Mouse (Mus musculus) lung, adult 2 months (tissue): ENCODE measurements around the gene Nusap1. TPM values are rescaled to one million over a fixed set of nuclear protein-coding genes. Genes with fewer than 3 reads are reported as not detected.
A peak's percentile ranks its signal among the peaks of the same experiment; 100 is the strongest.
"Not testable (repeated sequence)": the region's sequence is repeated elsewhere in the genome, so short reads cannot be mapped to it uniquely, and the experiment has no call there.

Source experiments
- DNase-seq: peaks from one replicate; pipeline ENCODE4 v3.0.0; 2022
- H3K4me1 ChIP-seq: fragments of 200-500 bp; 2 replicates; pipeline ENCODE4 v1.6.1; 2011; ENCODE audit warnings: low read length; ENCODE audit not compliant: control insufficient read depth, insufficient read depth
- H3K4me3 ChIP-seq: fragments of 200-500 bp; replicated peaks from 2 replicates; pipeline ENCODE3; 2011; ENCODE audit warnings: low read depth, mild to moderate bottlenecking, control low read depth, low read length; ENCODE audit errors: extremely low read depth
- CTCF ChIP-seq: fragments of 200-500 bp; IDR thresholded peaks from 2 replicates; pipeline ENCODE4 v1.5.1; 2011; ENCODE audit warnings: mild to moderate bottlenecking, low read length, control low read depth; ENCODE audit not compliant: insufficient read depth
- POLR2A ChIP-seq: fragments of 200-500 bp; IDR thresholded peaks from 2 replicates; pipeline ENCODE4 v1.6.1; 2011; ENCODE audit warnings: low read depth, mild to moderate bottlenecking, control low read depth, low read length, borderline replicate concordance; ENCODE audit errors: extremely low read depth
- WGBS: fragments of 180-500 bp; shearing (Covaris S2); methylation state at CpG from one replicate; pipeline ENCODE4 v1.1.7; 2018; 5-methylcytosine and 5-hydroxymethylcytosine counted together
- polyA plus RNA-seq: library from polyadenylated mRNA; depleted of rRNA; stranded (reverse); fragments of >200 nt; gene quantifications from 2 replicates; pipeline ENCODE4 v1.2.3, GENCODE M21; 2012

Gene Nusap1
- polyA plus RNA-seq, 1 experiment = 0.49 TPM

GRCm38 (mm10) chr2:119595308-119595707 lies 22.8 kb upstream of the Nusap1 start:
- no peak for TF ChIP-seq CTCF
- no peak for TF ChIP-seq POLR2A
- peak overlapping the region; percentile 97 for H3K4me3 ChIP-seq
- DNase-seq = no peak
- WGBS = 16% methylated on average over 4 of the region's 4 CpGs
- H3K4me1 ChIP-seq = peaks cover 10% of the 10 kb centered on the region; the same call in 1 of the 2 replicates

GRCm38 (mm10) chr2:119596781-119597330 lies 21.2 kb upstream of the Nusap1 start:
- Histone ChIP-seq H3K4me3 (no peak overlapping the region), H3K4me1 (peaks cover 14% of the 10 kb centered on the region; the same call in 1 of the 2 replicates)
- TF ChIP-seq CTCF (no peak), POLR2A (no peak)
- 67% methylated on average over 8 of the region's 8 CpGs for WGBS
- no peak for DNase-seq

GRCm38 (mm10) chr2:119601027-119601426 lies 17.1 kb upstream of the Nusap1 start:
- Histone ChIP-seq H3K4me3 (no peak overlapping the region), H3K4me1 (peaks cover 16% of the 10 kb centered on the region)
- TF ChIP-seq POLR2A (no peak), CTCF (no peak)
- no peak for DNase-seq
- WGBS = 78% methylated on average over 4 of the region's 4 CpGs

- not testable (repeated sequence) for H3K4me3 ChIP-seq, DNase-seq
- peaks cover 16% of the 10 kb centered on the region for H3K4me1 ChIP-seq
- 56% methylated on average over 3 of the region's 3 CpGs for WGBS
Observed at GRCm38 (mm10) chr2:119601575-119601974, 16.5 kb upstream of the Nusap1 start.

GRCm38 (mm10) chr2:119602488-119602887 lies 15.6 kb upstream of the Nusap1 start:
- Histone ChIP-seq H3K4me1 (peaks cover 14% of the 10 kb centered on the region), H3K4me3 (no peak overlapping the region)
- no peak for DNase-seq
- TF ChIP-seq CTCF (no peak), POLR2A (no peak)
- 9% methylated on average over 1 of the region's 1 CpGs for WGBS

GRCm38 (mm10) chr2:119603909-119604308 lies 14.2 kb upstream of the Nusap1 start:
- no peak for TF ChIP-seq POLR2A
- TF ChIP-seq CTCF = no peak
- no peak for DNase-seq
- WGBS = 23% methylated on average over 2 of the region's 2 CpGs
- H3K4me1 ChIP-seq = peaks cover 10% of the 10 kb centered on the region
- H3K4me3 ChIP-seq = no peak overlapping the region

- WGBS = 77% methylated on average over 6 of the region's 6 CpGs
- no peak for TF ChIP-seq CTCF
- TF ChIP-seq POLR2A = no peak
- no peak for DNase-seq
Observed at GRCm38 (mm10) chr2:119605361-119605973, 12.6 kb upstream of the Nusap1 start.

GRCm38 (mm10) chr2:119607023-119607422 lies 11.1 kb upstream of the Nusap1 start:
- DNase-seq = no peak
- H3K4me3 ChIP-seq = no peak overlapping the region
- peaks cover 5% of the 10 kb centered on the region for H3K4me1 ChIP-seq
- TF ChIP-seq POLR2A (no peak), CTCF (peak; percentile 9; the same call in 1 of the 2 replicates)
- 80% methylated on average over 4 of the region's 4 CpGs for WGBS

More at GRCm38 (mm10) chr2:119605361-119605973, 12.6 kb upstream of the Nusap1 start:
- Histone ChIP-seq H3K4me3 (no peak overlapping the region), H3K4me1 (peaks cover 10% of the 10 kb centered on the region)

- under 1% methylated on average over 13 of the region's 13 CpGs for WGBS
- TF ChIP-seq CTCF (no peak), POLR2A (no peak)
- peak overlapping the region; percentile 84 for H3K4me3 ChIP-seq
- peaks cover 3% of the 10 kb centered on the region; the same call in 1 of the 2 replicates for H3K4me1 ChIP-seq
- DNase-seq = no peak
Observed at GRCm38 (mm10) chr2:119617841-119618198, 278 bp upstream of the Nusap1 start.

- not testable (repeated sequence) for H3K4me1 ChIP-seq, DNase-seq
- H3K4me3 ChIP-seq = peak overlapping the region; percentile 52
- WGBS = 3% methylated on average over 6 of the region's 6 CpGs
Observed at GRCm38 (mm10) chr2:119619002-119619401, 904 bp downstream of the Nusap1 start.
